Mouse (Mus musculus): Measurements from ENCODE around the gene Fgd4.

- TF ChIP-seq CTCF (IDR thresholded peaks at IDR 0.05; ENCODE audit: borderline replicate concordance, extremely low read depth, insufficient read depth, insufficient read length) (no peak), POLR2A (IDR thresholded peaks at IDR 0.05; ENCODE audit: borderline replicate concordance, extremely low read depth, insufficient read depth, insufficient read length, poor library complexity, severe bottlenecking) (no peak)
Observed at GRCm38 (mm10) chr16:16485523-16486043, 114.8 kb downstream of the Fgd4 start.
